Mouse (Mus musculus): ENCODE measurements around the gene Kdm6b.

Gene Kdm6b

DNA sequence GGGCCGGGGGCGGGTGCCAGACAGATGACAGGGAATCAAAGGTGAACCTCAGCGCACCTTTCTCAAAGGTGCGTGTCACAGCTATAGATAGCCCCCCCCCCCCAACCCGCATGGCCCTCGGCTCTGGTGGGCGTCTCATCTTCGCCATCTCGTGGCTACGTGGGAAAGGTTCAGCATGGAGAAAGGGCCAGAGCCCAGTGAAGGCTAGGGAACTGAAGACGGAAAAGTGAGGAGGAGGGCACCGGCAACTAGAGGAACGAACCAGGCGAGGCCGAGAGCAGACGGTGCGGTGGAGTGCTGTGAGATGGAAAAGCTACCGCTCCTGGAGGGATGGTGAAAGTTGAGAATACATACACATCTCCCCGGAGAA, 6.0 kb upstream of the Kdm6b start:
- DNase-seq (ENCODE audit: low read depth, low spot score): peak; percentile 75

GRCm38 (mm10) chr11:69418481-69419442, 5.3 kb upstream of the Kdm6b start:
- DNase-seq (ENCODE audit: low read depth, low spot score): peak; percentile 100

- peak; percentile 98 for DNase-seq (ENCODE audit: low read depth, low spot score)
These were observed 4.2 kb upstream of the Kdm6b start for GRCm38 (mm10) chr11:69417449-69418384.

DNA sequence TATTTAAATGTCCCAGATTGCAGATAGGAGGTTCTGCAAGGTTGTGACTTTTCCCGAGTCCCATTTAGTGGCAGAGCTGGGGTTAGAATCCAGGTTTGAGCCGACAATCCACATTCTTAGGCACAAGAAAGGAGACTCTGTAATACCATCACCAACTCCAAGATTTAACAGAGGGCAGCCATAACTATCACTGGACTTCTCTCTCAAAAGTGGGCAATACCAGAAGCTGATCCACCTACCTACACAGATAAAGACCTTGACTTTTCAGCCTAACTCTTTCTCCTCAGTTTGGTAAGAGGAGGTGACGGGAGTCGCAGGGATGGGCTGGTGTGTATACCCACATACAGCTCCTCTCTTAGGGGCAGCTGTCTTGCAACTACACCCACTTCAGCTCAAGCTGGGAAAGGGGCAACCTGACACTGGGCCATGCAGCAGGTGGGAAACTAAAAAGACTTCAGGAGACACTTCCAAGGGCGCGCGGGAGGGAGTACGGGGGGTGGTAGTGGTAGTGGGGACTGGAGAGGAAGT, 3.5 kb upstream of the Kdm6b start:
- DNase-seq (ENCODE audit: low read depth, low spot score): no peak

GRCm38 (mm10) chr11:69416509-69416908, 3.0 kb upstream of the Kdm6b start:
- no peak for DNase-seq (ENCODE audit: low read depth, low spot score)

GRCm38 (mm10) chr11:69415668-69416451, 2.4 kb upstream of the Kdm6b start:
- peak; percentile 91 for DNase-seq (ENCODE audit: low read depth, low spot score)

DNA sequence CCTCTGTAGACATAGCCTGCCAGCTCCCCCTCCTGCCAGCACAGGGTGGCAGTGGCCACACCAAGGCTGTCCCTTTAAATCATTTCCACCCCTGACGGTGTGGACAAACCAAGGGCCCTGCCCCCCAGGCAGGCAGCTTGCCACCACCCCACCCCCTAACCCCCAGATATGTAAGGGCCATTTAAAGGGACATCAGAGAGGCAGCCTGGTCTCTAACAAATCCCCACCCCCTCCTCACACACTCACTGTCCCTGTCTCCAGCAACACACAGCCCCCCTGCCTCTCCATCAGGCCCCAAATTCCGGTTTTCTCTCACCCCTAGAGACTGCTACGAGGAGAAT, 1.8 kb upstream of the Kdm6b start:
- peak; percentile 94 for DNase-seq (ENCODE audit: low read depth, low spot score)

- DNase-seq (ENCODE audit: low read depth, low spot score): no peak
These were observed 1.2 kb upstream of the Kdm6b start for GRCm38 (mm10) chr11:69414421-69415326.

DNA sequence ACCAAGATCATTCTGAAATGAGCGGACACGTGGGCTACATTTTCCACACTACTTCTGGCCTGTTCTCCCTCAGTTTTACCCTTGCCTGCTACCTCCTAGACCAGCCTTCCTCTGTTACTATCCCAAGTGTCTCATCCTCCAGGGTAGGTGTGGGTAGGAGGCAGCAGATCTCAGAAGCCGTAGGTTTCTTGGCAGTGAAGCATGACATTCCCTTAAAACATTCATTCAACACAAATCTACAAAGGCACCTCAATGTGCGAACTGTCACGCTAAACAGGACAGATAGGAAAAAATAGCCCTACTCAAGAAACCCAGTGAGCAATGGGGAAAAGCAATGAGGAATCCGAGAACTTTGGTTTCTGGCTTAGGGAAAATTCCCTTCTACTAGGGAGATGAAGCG, 927 bp downstream of the Kdm6b start:
- peak; percentile 74 for DNase-seq (ENCODE audit: low read depth, low spot score)

DNA sequence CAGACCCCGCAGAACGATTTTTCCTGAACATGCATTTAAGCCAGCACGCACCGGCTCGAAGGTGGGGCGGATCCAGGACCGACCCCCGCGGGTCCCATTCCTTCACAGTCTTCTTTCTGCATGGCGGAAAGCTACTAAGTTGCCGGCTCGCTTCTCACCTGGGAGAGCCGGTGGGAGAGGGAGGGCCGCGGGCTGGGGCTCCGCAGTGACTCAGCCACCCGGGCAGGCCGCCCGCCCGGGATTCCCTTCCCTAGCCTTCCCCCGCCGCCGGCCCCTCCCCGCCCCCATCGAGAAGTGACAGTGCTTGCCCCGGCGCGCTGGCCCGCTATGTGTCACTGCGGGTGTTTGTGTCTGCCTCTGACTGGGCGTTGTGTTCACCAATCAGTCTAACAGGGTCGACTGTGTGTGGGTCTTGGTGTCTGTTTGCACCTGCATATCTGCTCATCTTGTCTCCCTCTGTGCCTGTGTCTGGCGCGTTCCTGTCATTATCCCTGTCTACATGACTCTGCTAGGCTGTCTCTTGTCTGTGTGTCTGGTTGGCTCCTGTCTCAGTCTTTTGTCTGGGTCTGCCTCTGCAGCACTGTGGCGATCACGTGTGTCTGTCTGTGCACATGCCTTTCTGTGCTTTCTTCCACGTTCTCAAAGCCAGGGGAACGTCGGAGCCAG, 1.8 kb downstream of the Kdm6b start:
- peak; percentile 78 for DNase-seq (ENCODE audit: low read depth, low spot score)

DNA sequence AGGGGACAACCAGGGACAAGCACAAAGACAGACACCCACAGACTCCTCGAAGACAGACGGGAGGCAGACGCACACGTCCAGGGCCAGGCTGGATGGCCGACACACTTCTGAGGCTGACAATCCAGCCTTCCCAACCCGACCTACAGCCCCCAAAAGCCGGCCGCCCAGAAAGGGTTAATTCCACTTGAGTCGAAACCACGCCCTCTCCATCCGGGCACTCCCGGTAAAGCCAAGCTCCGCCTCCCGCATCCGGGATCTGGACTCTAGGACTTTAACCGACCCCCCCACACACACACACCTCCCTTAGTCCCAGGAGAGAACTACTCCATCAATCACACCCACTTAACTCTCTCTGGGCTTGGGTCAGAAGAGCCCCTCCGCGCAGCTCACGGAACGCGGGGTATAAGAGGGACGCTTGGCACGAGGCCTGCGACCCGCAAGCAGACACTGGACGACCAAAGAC, 2.4 kb downstream of the Kdm6b start:
- peak; percentile 98 for DNase-seq (ENCODE audit: low read depth, low spot score)

- DNase-seq (ENCODE audit: low read depth, low spot score): peak; percentile 84
These were observed 3.0 kb downstream of the Kdm6b start for GRCm38 (mm10) chr11:69410310-69411072.

GRCm38 (mm10) chr11:69410045-69410309, 3.5 kb downstream of the Kdm6b start:
- DNase-seq (ENCODE audit: low read depth, low spot score): no peak

- peak; percentile 93 for DNase-seq (ENCODE audit: low read depth, low spot score)
These were observed 4.0 kb downstream of the Kdm6b start for GRCm38 (mm10) chr11:69409378-69410044.

- peak; percentile 99 for DNase-seq (ENCODE audit: low read depth, low spot score)
These were observed 4.7 kb downstream of the Kdm6b start for GRCm38 (mm10) chr11:69408541-69409377.

DNA sequence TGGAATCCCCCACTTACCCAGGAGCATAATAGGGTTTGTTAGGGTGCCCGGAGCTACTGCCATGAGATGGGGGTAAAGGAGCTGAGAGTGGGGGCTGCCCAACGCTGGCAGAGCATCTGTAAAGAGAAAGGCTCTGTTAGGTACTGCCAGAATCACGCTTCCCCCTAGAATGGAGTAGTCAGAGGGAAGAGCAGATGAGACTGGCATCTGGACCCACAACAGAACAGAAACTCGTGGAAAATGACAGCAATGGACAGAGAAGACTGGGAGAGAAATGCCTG, 5.8 kb downstream of the Kdm6b start:
- no peak for DNase-seq (ENCODE audit: low read depth, low spot score)

- DNase-seq (ENCODE audit: low read depth, low spot score): no peak
These were observed 6.4 kb downstream of the Kdm6b start for GRCm38 (mm10) chr11:69406867-69407723.
